Mouse (Mus musculus) gastrocnemius, postnatal 10 days (tissue): ENCODE results near the gene Nid2. TPM values are rescaled to one million over a fixed set of nuclear protein-coding genes. Genes with fewer than 3 reads are reported as not detected.

ENCODE experiments used
- DNase-seq: peaks from one replicate; pipeline ENCODE4 v3.0.0; 2021; ENCODE audit warnings: mixed read lengths
- long read RNA-seq, 2 experiments: library from polyadenylated mRNA; stranded (forward); transcript quantifications; one replicate each; pipeline ENCODE4 v2.0.0; 2021
- total RNA-seq, 2 experiments: library from RNA; stranded (reverse); gene quantifications; 2 replicates each; pipeline ENCODE4 v1.2.3; 2021

The Nid2 gene
- total RNA-seq, result 10 to 100 TPM; 90.7 to 94.0 TPM
- long read RNA-seq, experiment 1, full-length matches to known transcripts, result 124 of 170 reads
- long read RNA-seq, experiment 1, partial matches to known transcripts, result 32 of 170 reads
- long read RNA-seq, experiment 1, other reads (novel, unspliced or antisense), result 14 of 170 reads
- long read RNA-seq, experiment 2, full-length matches to known transcripts, result 108 of 140 reads
- long read RNA-seq, experiment 2, partial matches to known transcripts, result 26 of 140 reads
- long read RNA-seq, experiment 2, other reads (novel, unspliced or antisense), result 6 of 140 reads

GRCm38 (mm10) chr14:19751025-19751771 is at the start of gene Nid2:
TSS of gene Nid2 (plus strand) at chr14:19751265.
- peak; percentile 92 for DNase-seq

DNA sequence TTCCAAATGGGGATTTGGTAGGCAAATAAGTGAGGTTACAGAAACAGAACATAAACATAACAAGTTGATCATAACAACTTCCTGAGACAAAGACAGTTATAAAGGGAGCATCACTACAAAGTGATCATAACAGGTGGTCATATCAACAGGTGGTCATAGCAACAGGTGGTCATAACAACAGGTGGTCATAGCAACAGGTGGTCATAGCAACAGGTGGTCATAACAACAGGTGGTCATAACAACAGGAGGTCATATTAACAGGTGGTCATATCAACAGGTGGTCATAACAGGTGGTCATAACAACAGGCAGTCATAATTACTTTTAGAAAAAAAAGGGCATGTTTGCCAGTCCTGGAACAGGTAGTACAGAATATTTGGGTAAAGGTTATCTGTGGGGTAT is 49.5 kb upstream of the Nid2 start:
- DNase-seq, result no peak

- peak; percentile 80 for DNase-seq
Measured at GRCm38 (mm10) chr14:19705649-19706048, 45.4 kb upstream of the Nid2 start.

DNA sequence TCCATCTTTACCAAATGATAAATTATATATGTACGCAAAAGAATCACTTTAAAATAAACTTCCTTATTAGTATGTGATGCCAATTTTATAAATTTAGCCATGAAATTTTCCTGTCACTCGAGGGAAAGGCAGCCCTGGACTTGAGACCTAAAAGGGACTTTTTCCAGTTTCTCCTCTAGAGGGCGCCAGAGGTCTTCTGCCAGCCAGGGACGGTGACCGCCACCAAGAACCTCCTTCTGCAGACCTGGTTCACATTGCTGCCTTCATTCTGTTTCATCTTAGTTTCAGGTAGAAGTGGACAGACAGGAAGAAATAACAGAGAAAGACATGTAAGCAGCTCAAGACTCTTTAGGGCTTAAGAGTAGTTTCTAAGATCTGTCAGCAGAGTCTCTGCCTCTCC is 44.6 kb upstream of the Nid2 start:
- peak; percentile 64 for DNase-seq

GRCm38 (mm10) chr14:19706997-19707396 is 44.1 kb upstream of the Nid2 start:
- no peak for DNase-seq

DNA sequence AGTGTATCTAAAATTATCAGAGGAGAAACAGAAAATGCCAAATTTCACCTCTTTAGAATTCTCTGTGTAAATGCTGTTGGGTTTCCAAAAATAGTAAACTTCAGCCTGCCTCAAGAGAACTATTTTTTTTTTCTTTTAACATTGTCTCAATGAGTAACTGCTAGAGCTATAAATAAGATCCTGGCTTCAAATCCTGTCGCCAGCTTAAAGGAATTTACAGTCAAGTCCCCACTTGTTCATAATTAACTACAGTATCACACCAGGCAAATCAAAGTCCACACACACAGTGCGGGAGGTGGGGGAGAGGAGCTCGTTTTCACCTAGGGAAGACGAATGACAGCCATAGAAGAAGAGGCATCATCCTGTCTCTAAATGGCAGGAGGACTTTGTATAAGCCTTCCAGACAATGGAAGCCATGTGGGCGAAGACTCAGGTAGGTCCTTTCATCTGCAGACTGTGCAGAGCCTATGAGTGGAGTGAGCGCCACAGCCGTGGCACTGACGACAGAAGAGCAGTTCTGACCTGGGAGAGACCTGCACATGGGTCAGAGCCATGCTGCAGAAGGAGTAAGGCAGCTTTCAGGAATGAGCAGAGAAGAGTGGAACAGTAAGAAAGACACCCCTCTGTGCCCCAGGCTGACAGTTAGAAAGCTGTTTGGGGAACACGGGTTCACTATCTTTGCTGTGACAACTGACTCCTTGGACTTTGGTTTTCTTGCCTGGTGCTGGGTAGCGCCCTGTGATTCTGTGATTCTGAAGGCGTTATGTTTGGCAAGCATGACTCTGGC is 43.2 kb upstream of the Nid2 start:
- DNase-seq, result no peak

DNA sequence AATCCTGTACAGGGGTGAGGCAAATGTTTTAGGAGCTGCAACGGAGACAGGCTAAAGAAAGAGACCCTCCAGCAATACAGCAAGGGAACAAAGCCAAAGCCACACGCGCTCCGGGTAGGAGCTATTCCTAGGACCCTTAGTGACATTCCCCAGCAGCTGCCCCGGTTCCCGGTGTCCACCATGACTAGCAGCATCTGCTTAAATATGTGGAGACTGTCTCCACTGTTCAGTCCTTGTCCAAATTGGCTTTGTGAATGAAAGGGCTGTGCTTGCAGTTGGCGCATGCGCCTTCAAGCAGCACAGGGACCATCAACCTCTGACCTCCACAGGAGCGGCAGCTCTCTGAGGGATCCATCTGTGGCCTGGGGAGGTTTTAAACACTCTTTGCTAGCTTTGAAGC is 41.9 kb upstream of the Nid2 start:
- no peak for DNase-seq

DNA sequence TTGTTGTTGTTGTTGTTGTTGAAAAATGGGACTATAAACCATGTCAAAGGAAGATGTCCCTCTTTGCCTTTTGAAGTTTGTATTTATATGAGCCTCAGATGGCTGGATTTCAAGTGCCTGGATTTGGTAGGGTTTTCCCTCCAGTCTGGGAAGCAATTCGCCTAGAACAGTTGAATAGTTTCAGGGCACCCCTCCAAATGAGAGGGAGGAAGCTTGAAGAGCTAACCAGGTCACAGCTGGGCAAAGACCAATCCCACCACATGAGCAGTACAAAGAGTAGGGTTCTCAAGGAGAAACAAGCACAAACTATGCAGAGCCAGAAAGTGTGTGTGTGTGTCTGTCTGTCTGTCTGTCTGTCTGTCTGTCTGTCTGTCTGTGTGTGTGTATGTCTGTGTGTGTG is 39.3 kb upstream of the Nid2 start:
- no peak for DNase-seq

GRCm38 (mm10) chr14:19713067-19713466 is 38.0 kb upstream of the Nid2 start:
- DNase-seq, result no peak

GRCm38 (mm10) chr14:19719077-19719476 is 32.0 kb upstream of the Nid2 start:
- DNase-seq, result no peak

DNA sequence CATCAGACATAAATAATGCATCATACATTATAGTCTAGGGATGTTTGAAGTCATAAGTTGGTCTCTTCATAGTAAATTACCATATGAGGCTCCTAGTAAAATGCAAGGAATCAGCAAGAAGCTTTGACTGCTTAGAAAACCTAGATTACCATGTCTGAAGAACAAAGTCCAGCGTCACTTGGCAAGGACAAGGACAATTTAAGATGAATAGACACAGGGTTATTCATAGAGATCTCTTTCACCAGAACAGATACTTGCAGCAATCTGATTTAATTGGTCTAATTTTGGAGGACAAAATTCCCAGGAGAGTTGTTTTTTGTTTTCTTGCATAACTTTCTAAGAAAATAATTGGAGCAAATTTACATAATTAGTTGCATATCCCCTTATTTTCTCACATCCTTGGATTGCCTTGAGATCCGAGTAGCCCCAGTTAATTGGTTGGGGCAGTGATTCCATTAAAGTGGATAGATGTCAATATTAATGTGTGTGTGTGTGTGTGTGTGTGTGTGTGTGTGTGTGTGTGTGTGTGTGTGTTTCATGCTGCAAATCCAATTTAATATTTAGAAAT is 30.9 kb upstream of the Nid2 start:
- DNase-seq, result no peak

DNA sequence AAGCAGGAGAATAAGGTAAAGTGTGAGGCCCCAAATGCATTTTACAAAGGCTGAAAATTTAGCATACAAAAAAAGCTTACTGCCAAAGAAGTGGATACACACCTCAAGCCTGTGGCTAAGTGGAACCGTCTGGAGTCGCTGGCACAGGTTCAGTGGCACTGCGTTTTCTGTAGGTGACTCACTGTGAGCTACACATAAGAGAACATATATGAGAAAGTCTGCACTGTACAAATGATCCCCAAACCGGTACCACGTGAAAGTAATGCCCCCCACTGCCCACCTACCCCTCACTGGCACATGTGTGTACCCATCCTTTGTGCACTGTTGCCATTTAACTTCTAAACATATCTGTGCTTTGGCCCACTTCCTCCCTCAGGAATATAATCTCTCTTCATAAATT is 22.8 kb upstream of the Nid2 start:
- no peak for DNase-seq

DNA sequence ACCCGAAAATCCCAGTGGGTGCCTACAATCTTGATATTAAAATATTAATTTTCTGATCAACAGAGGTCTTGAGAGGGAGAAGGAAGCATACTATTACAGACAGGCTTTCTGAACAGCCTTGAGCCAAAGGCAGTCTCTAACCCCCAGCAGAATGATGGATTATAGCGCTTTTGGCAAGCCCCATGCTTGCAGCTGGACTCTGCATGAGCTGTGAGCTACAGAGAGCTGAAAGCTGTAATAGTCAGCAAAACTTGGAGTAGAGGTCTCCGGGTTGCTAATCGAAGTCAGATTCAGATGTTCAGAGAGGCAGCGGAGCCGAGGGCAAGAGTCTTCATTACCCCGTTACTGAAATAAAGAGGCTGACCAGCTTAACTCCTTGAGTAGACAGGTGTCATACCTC is 22.3 kb upstream of the Nid2 start:
- DNase-seq, result no peak

- DNase-seq, result no peak
Measured at GRCm38 (mm10) chr14:19732097-19732496, 19.0 kb upstream of the Nid2 start.

- peak; percentile 29 for DNase-seq
Measured at GRCm38 (mm10) chr14:19733490-19734282, 17.4 kb upstream of the Nid2 start.

- no peak for DNase-seq
Measured at GRCm38 (mm10) chr14:19735303-19735702, 15.8 kb upstream of the Nid2 start.

DNA sequence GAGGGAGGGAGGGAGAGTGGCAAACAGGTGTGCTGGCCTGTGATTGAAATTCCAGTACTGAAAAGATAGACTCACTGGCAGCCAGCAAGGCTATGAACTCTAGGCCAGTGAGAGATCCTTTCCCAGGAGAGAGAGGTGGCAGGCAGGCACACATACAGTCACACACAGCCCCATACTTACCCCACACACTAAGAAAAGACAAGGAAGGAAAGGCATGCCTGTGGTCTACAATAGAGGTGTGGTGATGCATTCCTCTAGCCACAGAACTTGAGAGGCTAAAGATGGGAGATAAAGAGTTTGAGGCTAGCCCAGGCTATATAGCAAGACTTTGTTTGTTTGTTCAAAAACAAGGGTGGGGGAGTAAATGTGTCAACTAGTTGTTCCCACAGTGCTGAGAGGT is 13.5 kb upstream of the Nid2 start:
- no peak for DNase-seq

GRCm38 (mm10) chr14:19738094-19738843 is 12.8 kb upstream of the Nid2 start:
- DNase-seq, result no peak

DNA sequence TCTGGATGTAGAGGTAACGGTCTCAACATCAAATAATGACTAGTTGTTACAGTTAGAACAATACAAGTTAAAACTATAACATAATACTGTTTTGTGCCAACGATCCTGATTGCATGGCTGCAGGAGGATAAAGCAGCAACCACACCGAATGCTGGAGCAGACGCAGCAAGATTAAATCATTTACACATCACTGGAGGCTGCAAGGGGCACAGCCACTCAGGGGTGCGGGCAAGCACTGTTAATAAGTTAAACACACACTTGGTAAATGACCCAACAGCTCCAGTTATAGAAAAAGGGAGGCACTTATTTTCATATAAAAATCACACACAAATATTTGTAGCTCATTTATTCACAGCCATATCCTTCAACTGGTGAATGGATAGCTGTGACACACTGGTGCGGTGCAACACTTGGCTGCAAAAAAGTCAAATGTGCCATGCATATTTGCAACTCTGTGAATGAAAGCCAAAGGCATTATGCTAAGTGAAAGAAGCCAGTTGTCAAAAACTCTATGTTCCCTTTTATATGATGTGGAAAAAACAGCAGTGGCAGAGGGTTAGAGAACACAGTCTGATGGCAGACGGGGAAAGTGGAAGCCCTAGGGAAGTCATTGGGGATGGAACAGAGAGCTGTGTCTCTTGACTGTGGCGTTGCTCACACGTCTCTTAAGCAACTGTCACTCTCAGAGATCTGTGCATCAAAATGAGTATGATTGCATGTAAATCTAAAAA is 11.5 kb upstream of the Nid2 start:
- no peak for DNase-seq

- no peak for DNase-seq
Measured at GRCm38 (mm10) chr14:19740147-19740738, 10.8 kb upstream of the Nid2 start.
